26 mouse cellular contexts compared by ENCODE assay signal in genomic region chr2:103388311-103388710, GRCm38 (mm10). TPM values are rescaled to one million over a fixed set of nuclear protein-coding genes. Genes with fewer than 3 reads are reported as not detected.
DNase-seq lines count a peak whose midpoint lies in the region; ATAC-seq and TF ChIP-seq lines count a peak whose summit lies in the region.
"Had no signal": no experiment of that assay in that cellular context is flagged by ENCODE, and none has a peak within 500 bp of the region (broad histone marks: within the 10 kb centered on the region; RNA-seq: fewer than 3 reads in every experiment).

No protein-coding gene starts in this region.

- no peak overlapping the region for H3K9ac ChIP-seq in hindbrain, embryonic 11.5 days (ENCODE audit: low read depth, low read length)
- H3K9ac ChIP-seq in heart, adult 2 months (ENCODE audit: low read depth, low read length), result no peak overlapping the region
- H3K9ac ChIP-seq: embryonic facial prominence, embryonic 12.5 days; embryonic facial prominence, embryonic 15.5 days; hindbrain, embryonic 12.5 days; hindbrain, embryonic 15.5 days had no signal

- DNase-seq in hindbrain, embryonic 10.5 days (ENCODE audit: low spot score), result no peak
- DNase-seq in hindbrain, embryonic 11.5 days (ENCODE audit: low spot score), result no peak
- peak; percentile 55 to 69 for DNase-seq in lung, adult 18-20 months
- peak; percentile 38 for DNase-seq in lung, postnatal 10 days
- peak; percentile 74 for DNase-seq in lung, postnatal 36 days
- DNase-seq in heart, postnatal 4 days, result no peak
- no peak for DNase-seq in heart, adult 2 months
- DNase-seq in gastrocnemius, postnatal 25 days, result no peak
- DNase-seq: adrenal gland, adult 8-10 months; adrenal gland, postnatal 36 days; cerebellum, adult 18-20 months; cerebellum, adult 9-10 months; cerebellum, postnatal 14 days; gastrocnemius, postnatal 36 days had no signal

- TF ChIP-seq EP300 in heart, adult 2 months (IDR thresholded peaks at IDR 0.05; ENCODE audit: insufficient read depth, low read depth, low read length), result no peak

- H3K4me3 ChIP-seq in hindbrain, embryonic 10.5 days, result no peak overlapping the region
- no peak overlapping the region for H3K4me3 ChIP-seq in hindbrain, embryonic 11.5 days (ENCODE audit: low read depth, low read length)
- H3K4me3 ChIP-seq in heart, adult 2 months, result no peak overlapping the region
- H3K4me3 ChIP-seq: embryonic facial prominence, embryonic 12.5 days; embryonic facial prominence, embryonic 15.5 days; hindbrain, embryonic 12.5 days; hindbrain, embryonic 15.5 days had no signal

- TF ChIP-seq CTCF in heart, adult 2 months (IDR thresholded peaks at IDR 0.05), result no peak

- intact Hi-C loops in heart, adult 2 months (cut with DNase I), result no loop called here

- H3K27me3 ChIP-seq in hindbrain, embryonic 10.5 days (ENCODE audit: insufficient read depth, poor library complexity, severe bottlenecking), result no peaks in the 10 kb centered on the region
- H3K27me3 ChIP-seq in hindbrain, embryonic 11.5 days (ENCODE audit: control insufficient read depth, insufficient read depth, low read length), result no peaks in the 10 kb centered on the region
- H3K27me3 ChIP-seq in heart, adult 2 months (ENCODE audit: control insufficient read depth, insufficient read depth, low read length), result no peaks in the 10 kb centered on the region
- H3K27me3 ChIP-seq: embryonic facial prominence, embryonic 12.5 days; embryonic facial prominence, embryonic 15.5 days; hindbrain, embryonic 12.5 days; hindbrain, embryonic 15.5 days had no signal

- no peak for TF ChIP-seq POLR2A in heart, adult 2 months (IDR thresholded peaks at IDR 0.05; ENCODE audit: insufficient read depth, low read depth, low read length)

- H3K4me1 ChIP-seq in hindbrain, embryonic 10.5 days (replicated peaks), result peaks cover 20% of the 10 kb centered on the region
- peaks cover 7% of the 10 kb centered on the region; the same call in 1 of the 2 replicates for H3K4me1 ChIP-seq in hindbrain, embryonic 11.5 days (replicated peaks; ENCODE audit: control insufficient read depth, insufficient read depth, low read length)
- H3K4me1 ChIP-seq in heart, adult 2 months (ENCODE audit: control insufficient read depth, insufficient read depth, low read length), result no peaks in the 10 kb centered on the region
- H3K4me1 ChIP-seq: embryonic facial prominence, embryonic 12.5 days; embryonic facial prominence, embryonic 15.5 days; hindbrain, embryonic 15.5 days had no signal

- no peak for ATAC-seq in hindbrain, embryonic 11.5 days (ENCODE audit: low FRiP score)
- ATAC-seq: activated CD4-positive, CD25-positive, alpha-beta regulatory T cell, adult 4 months; forebrain, embryonic 14.5 days had no signal

- H3K79me2 ChIP-seq in heart, adult 2 months (replicated peaks; ENCODE audit: control insufficient read depth, insufficient read depth, low read length), result no peaks in the 10 kb centered on the region

- no peaks in the 10 kb centered on the region for H3K36me3 ChIP-seq in hindbrain, embryonic 10.5 days
- H3K36me3 ChIP-seq in hindbrain, embryonic 11.5 days (ENCODE audit: control insufficient read depth, insufficient read depth, low read length), result no peaks in the 10 kb centered on the region
- H3K36me3 ChIP-seq in heart, adult 2 months (ENCODE audit: control insufficient read depth, insufficient read depth, low read length), result no peaks in the 10 kb centered on the region
- H3K36me3 ChIP-seq: embryonic facial prominence, embryonic 12.5 days; embryonic facial prominence, embryonic 15.5 days; hindbrain, embryonic 12.5 days; hindbrain, embryonic 15.5 days had no signal

- 89% methylated on average over 1 of the region's 1 CpGs for WGBS in hindbrain, embryonic 10.5 days
- 92% methylated on average over 1 of the region's 1 CpGs for WGBS in hindbrain, embryonic 11.5 days
- WGBS in heart, adult 2 months, result 86% methylated on average over 1 of the region's 1 CpGs

- no peak overlapping the region for H3K4me2 ChIP-seq in hindbrain, embryonic 11.5 days (replicated peaks; ENCODE audit: low read depth, low read length)
- H3K4me2 ChIP-seq: embryonic facial prominence, embryonic 12.5 days; embryonic facial prominence, embryonic 15.5 days; heart, embryonic 11.5 days; hindbrain, embryonic 12.5 days; hindbrain, embryonic 15.5 days had no signal

- peak overlapping the region; percentile 24; the same call in 1 of the 2 replicates for H3K27ac ChIP-seq in hindbrain, embryonic 10.5 days
- no peak overlapping the region for H3K27ac ChIP-seq in hindbrain, embryonic 11.5 days (ENCODE audit: low read depth, low read length)
- no peak overlapping the region for H3K27ac ChIP-seq in heart, adult 2 months
- H3K27ac ChIP-seq: embryonic facial prominence, embryonic 12.5 days; embryonic facial prominence, embryonic 15.5 days; hindbrain, embryonic 12.5 days; hindbrain, embryonic 15.5 days had no signal

- H3K9me3 ChIP-seq in hindbrain, embryonic 10.5 days, result 0 out of 2 replicates have a peak, but pooled peaks cover 1% of the 10 kb centered on the region
- no peaks in the 10 kb centered on the region for H3K9me3 ChIP-seq in hindbrain, embryonic 11.5 days (ENCODE audit: control insufficient read depth, low read length)
- H3K9me3 ChIP-seq: embryonic facial prominence, embryonic 12.5 days; embryonic facial prominence, embryonic 15.5 days; hindbrain, embryonic 12.5 days; hindbrain, embryonic 15.5 days had no signal

RNA-seq across cellular contexts. Expression of gene Elf5, which starts 23.2 kb away (rescaled TPM):
- 0.07 TPM in 1 of 2 replicates, not detected in the other for polyA plus RNA-seq in hindbrain, embryonic 10.5 days (2016; fragmentation: Nextera tagmentation; extraction: Ambion mirVana)
- polyA plus RNA-seq in hindbrain, embryonic 11.5 days (2014; fragmentation: Nextera tagmentation; extraction: Ambion mirVana), result not detected in 2 replicates
- total RNA-seq in heart, postnatal 4 days (2021), result not detected
- not detected for total RNA-seq in heart, adult 2 months (2021)
- 0.33 TPM in 1 of 2 replicates, not detected in the other for polyA plus RNA-seq in heart, adult 2 months (2012; rRNA removed)
- not detected for total RNA-seq in gastrocnemius, postnatal 25 days (2021)
- total RNA-seq: adrenal gland, adult 8-10 months; adrenal gland, postnatal 36 days; common myeloid progenitor, adult 5-6 weeks; gastrocnemius, postnatal 36 days; granulocyte monocyte progenitor cell, adult 5-6 weeks; heart, adult 8-10 months; heart, postnatal 25 days had no signal
- polyA plus RNA-seq: activated CD4-positive, CD25-positive, alpha-beta regulatory T cell, adult 4 months; forebrain, embryonic 14.5 days; heart, embryonic 11.5 days; heart, postnatal 0 days; hindbrain, embryonic 12.5 days; hindbrain, embryonic 15.5 days had no signal

Comparison
In these comparisons a context has a peak if more than half of its experiments do, and no peak if none do; other contexts are left out.
1. DNase-seq: peak in lung, adult 18-20 months (2 of 2), lung, postnatal 10 days (single experiment) and lung, postnatal 36 days (single experiment); none in hindbrain, embryonic 10.5 days (single experiment), hindbrain, embryonic 11.5 days (single experiment), heart, postnatal 4 days (single experiment), heart, adult 2 months (0 of 2) and gastrocnemius, postnatal 25 days (single experiment).